Mouse (Mus musculus) lung, embryonic 14.5 days (tissue): Measurements from ENCODE around the gene Il15ra. TPM values are rescaled to one million over a fixed set of nuclear protein-coding genes. Genes with fewer than 3 reads are reported as not detected.

Source experiments
- ATAC-seq: fragments of 200-750 bp; cut with Nextera tagmentation; 2 replicates; pipeline ENCODE4 v1.8.0; 2017; ENCODE audit warnings: mild to moderate bottlenecking, moderate TSS enrichment, moderate library complexity; ENCODE audit not compliant: insufficient read depth
- DNase-seq: peaks from one replicate; pipeline ENCODE4 v3.0.0-alpha.2; 2015
- H3K27ac ChIP-seq: fragments of 300-500 bp; sonication (generic); 2 replicates; pipeline ENCODE4 v1.5.1; 2014; ENCODE audit warnings: low read depth, mild to moderate bottlenecking, moderate library complexity
- H3K27me3 ChIP-seq: fragments of 300-500 bp; sonication (generic); 2 replicates; pipeline ENCODE4 v1.6.1; 2014; ENCODE audit warnings: low read length, control low read depth; ENCODE audit not compliant: insufficient read depth
- H3K36me3 ChIP-seq: fragments of 300-500 bp; sonication (generic); 2 replicates; pipeline ENCODE4 v1.6.1; 2014; ENCODE audit warnings: control low read depth; ENCODE audit not compliant: insufficient read depth
- H3K4me1 ChIP-seq: fragments of 300-500 bp; sonication (generic); 2 replicates; pipeline ENCODE4 v1.6.1; 2014; ENCODE audit warnings: antibody characterized with exemption, control low read depth; ENCODE audit not compliant: insufficient read depth
- H3K4me2 ChIP-seq: fragments of 300-500 bp; sonication (generic); 2 replicates; pipeline ENCODE4 v1.6.1; 2014; ENCODE audit warnings: mild to moderate bottlenecking
- H3K4me3 ChIP-seq: fragments of 300-500 bp; sonication (generic); 2 replicates; pipeline ENCODE4 v1.5.1; 2014; ENCODE audit warnings: low read depth, low read length
- H3K9ac ChIP-seq: fragments of 300-500 bp; sonication (generic); 2 replicates; pipeline ENCODE4 v1.6.1; 2014
- H3K9me3 ChIP-seq: fragments of 300-500 bp; sonication (generic); 2 replicates; pipeline ENCODE4 v1.6.1; 2016; ENCODE audit warnings: low read depth, low read length, control low read depth
- CTCF ChIP-seq: IDR thresholded peaks from 2 replicates; pipeline ENCODE4 v1.5.1; 2016; ENCODE audit warnings: antibody characterized with exemption, low read depth
- WGBS: fragments of 180-500 bp; shearing (Covaris S2); extraction: QIAGEN DNeasy Blood & Tissue Kit; methylation state at CpG from one replicate; pipeline ENCODE4 v1.1.7; 2014; 5-methylcytosine and 5-hydroxymethylcytosine counted together
- polyA plus RNA-seq: library from polyadenylated mRNA; unstranded; fragments of >200 nt; fragmentation: Nextera tagmentation; extraction: Ambion mirVana; gene quantifications from 2 replicates; pipeline ENCODE4 v1.2.1, GENCODE M21; 2014

The Il15ra gene
- polyA plus RNA-seq, 1 experiment from 2014 or later = 1.6 TPM

- Histone ChIP-seq H3K27me3 (no peaks in the 10 kb centered on the region), H3K9me3 (no peaks in the 10 kb centered on the region), H3K36me3 (peaks cover 73% of the 10 kb centered on the region), H3K4me3 (no peak overlapping the region), H3K9ac (no peak overlapping the region), H3K4me1 (no peaks in the 10 kb centered on the region), H3K27ac (no peak overlapping the region), H3K4me2 (no peak overlapping the region)
- DNase-seq (no peak), ATAC-seq (no peak)
- no peak for TF ChIP-seq CTCF
- WGBS = 75% methylated on average over 5 of the region's 5 CpGs
Observed at GRCm38 (mm10) chr2:11766485-11767160, 61.5 kb downstream of the Il15ra start.

GRCm38 (mm10) chr2:11767161-11767545 lies 62.1 kb downstream of the Il15ra start:
- H3K27ac ChIP-seq = no peak overlapping the region
- no peaks in the 10 kb centered on the region for H3K4me1 ChIP-seq
- WGBS = 88% methylated on average over 10 of the region's 10 CpGs
- no peak overlapping the region for H3K4me2 ChIP-seq
- no peak overlapping the region for H3K9ac ChIP-seq
- DNase-seq = no peak
- no peak for TF ChIP-seq CTCF
- no peak for ATAC-seq
- H3K9me3 ChIP-seq = no peaks in the 10 kb centered on the region
- no peak overlapping the region for H3K4me3 ChIP-seq
- peaks cover 68% of the 10 kb centered on the region for H3K36me3 ChIP-seq
- H3K27me3 ChIP-seq = no peaks in the 10 kb centered on the region

- H3K9me3 ChIP-seq = no peaks in the 10 kb centered on the region
- peaks cover 24% of the 10 kb centered on the region for H3K36me3 ChIP-seq
- H3K9ac ChIP-seq = no peak overlapping the region
- H3K27me3 ChIP-seq = no peaks in the 10 kb centered on the region
- DNase-seq (no peak), ATAC-seq (no peak)
- no peak overlapping the region for H3K27ac ChIP-seq
- H3K4me1 ChIP-seq = peaks cover 7% of the 10 kb centered on the region
- WGBS = 83% methylated on average over 4 of the region's 4 CpGs
- TF ChIP-seq CTCF = no peak
- H3K4me2 ChIP-seq = no peak overlapping the region
- H3K4me3 ChIP-seq = no peak overlapping the region
Observed at GRCm38 (mm10) chr2:11771701-11772100, 66.6 kb downstream of the Il15ra start.

- Histone ChIP-seq H3K27ac (no peak overlapping the region), H3K27me3 (no peaks in the 10 kb centered on the region), H3K9ac (no peak overlapping the region), H3K4me2 (no peak overlapping the region), H3K4me3 (no peak overlapping the region), H3K4me1 (peaks cover 7% of the 10 kb centered on the region), H3K36me3 (peaks cover 17% of the 10 kb centered on the region), H3K9me3 (no peaks in the 10 kb centered on the region)
- DNase-seq (no peak), ATAC-seq (no peak)
- WGBS = 75% methylated on average over 4 of the region's 4 CpGs
- no peak for TF ChIP-seq CTCF
Observed at GRCm38 (mm10) chr2:11772401-11772800, 67.3 kb downstream of the Il15ra start.

GRCm38 (mm10) chr2:11774426-11774825 lies 69.3 kb downstream of the Il15ra start:
- no peak overlapping the region for H3K9ac ChIP-seq
- ATAC-seq (no peak), DNase-seq (no peak)
- peaks cover under 1% of the 10 kb centered on the region; the same call in 1 of the 2 replicates for H3K36me3 ChIP-seq
- no peak overlapping the region for H3K4me3 ChIP-seq
- no peaks in the 10 kb centered on the region for H3K9me3 ChIP-seq
- no peak overlapping the region for H3K27ac ChIP-seq
- H3K4me1 ChIP-seq = peaks cover 7% of the 10 kb centered on the region
- H3K27me3 ChIP-seq = no peaks in the 10 kb centered on the region
- TF ChIP-seq CTCF = no peak
- WGBS = 87% methylated on average over 10 of the region's 10 CpGs
- no peak overlapping the region for H3K4me2 ChIP-seq

- Histone ChIP-seq H3K4me3 (no peak overlapping the region), H3K27me3 (no peaks in the 10 kb centered on the region), H3K9ac (no peak overlapping the region), H3K27ac (no peak overlapping the region), H3K9me3 (no peaks in the 10 kb centered on the region), H3K4me2 (no peak overlapping the region), H3K4me1 (peaks cover 7% of the 10 kb centered on the region), H3K36me3 (no peaks in the 10 kb centered on the region; the same call in 1 of the 2 replicates)
- TF ChIP-seq CTCF = no peak
- 81% methylated on average over 5 of the region's 5 CpGs for WGBS
- no peak for DNase-seq
- ATAC-seq = no peak
Observed at GRCm38 (mm10) chr2:11775121-11775520, 70.0 kb downstream of the Il15ra start.

- Histone ChIP-seq H3K9ac (peak overlapping the region; percentile 85), H3K4me2 (peak overlapping the region; percentile 61), H3K27ac (no peak overlapping the region), H3K27me3 (no peaks in the 10 kb centered on the region), H3K4me3 (peak overlapping the region; percentile 82), H3K9me3 (no peaks in the 10 kb centered on the region), H3K4me1 (peaks cover 7% of the 10 kb centered on the region), H3K36me3 (peaks cover 3% of the 10 kb centered on the region; the same call in 1 of the 2 replicates)
- ATAC-seq = no peak
- TF ChIP-seq CTCF = no peak
- 42% methylated on average over 8 of the region's 8 CpGs for WGBS
- no peak for DNase-seq
Observed at GRCm38 (mm10) chr2:11776415-11776814, 71.3 kb downstream of the Il15ra start.
